Comparison of ENCODE assay signal across 17 mouse cellular contexts in the genomic region with DNA sequence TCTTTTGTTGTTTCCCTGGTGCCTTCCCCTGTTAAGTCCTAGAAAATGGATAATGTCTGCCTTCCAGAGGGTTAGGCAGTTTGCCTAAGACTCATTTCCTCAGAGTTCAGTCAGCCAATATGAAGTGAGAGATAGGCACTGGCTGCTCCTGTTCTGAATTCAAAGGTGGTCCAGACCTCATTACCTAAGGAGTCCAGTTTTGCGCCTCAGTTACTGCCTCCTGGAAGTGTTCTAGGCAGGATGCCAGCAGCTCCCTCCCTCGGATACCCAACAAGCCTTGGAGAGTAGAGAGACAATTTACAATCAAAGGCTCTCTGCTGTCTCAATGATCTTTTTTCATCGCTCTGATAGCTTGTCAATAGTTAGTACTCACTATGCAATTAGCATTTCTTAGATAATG. TPM values are rescaled to one million over a fixed set of nuclear protein-coding genes. Genes with fewer than 3 reads are reported as not detected.
DNase-seq lines count a peak whose midpoint lies in the region; ATAC-seq lines count a peak whose summit lies in the region.
"Had no signal": no experiment of that assay in that cellular context is flagged by ENCODE, and none has a peak within 500 bp of the region (broad histone marks: within the 10 kb centered on the region; RNA-seq: fewer than 3 reads in every experiment).

No protein-coding gene starts in this region.

- peak; percentile 33 to 59 for DNase-seq in heart, adult 18-20 months
- DNase-seq in heart, postnatal 25 days (ENCODE audit: low spot score): no peak
- DNase-seq in kidney, postnatal 14 days: peak; percentile 43
- peak; percentile 8 for DNase-seq in ovary, postnatal 36 days (ENCODE audit: low spot score)
- DNase-seq in ovary, adult 18-20 months (ENCODE audit: low spot score): no peak
- no peak for DNase-seq in layer of hippocampus, adult 11-12 months (ENCODE audit: low spot score)
- DNase-seq: cerebellum, adult 11 months; gastrocnemius, postnatal 36 days; liver, postnatal 0 days; spleen, adult 18-20 months; thymus, postnatal 14 days had no signal

- no peak overlapping the region for H3K4me3 ChIP-seq in kidney, embryonic 16.5 days (ENCODE audit: low read length)
- H3K4me3 ChIP-seq: embryonic facial prominence, embryonic 12.5 days; layer of hippocampus, adult 2 months; limb, embryonic 13.5 days; neural tube, embryonic 13.5 days; stomach, embryonic 15.5 days had no signal

- no peaks in the 10 kb centered on the region for H3K36me3 ChIP-seq in kidney, embryonic 16.5 days (ENCODE audit: insufficient read depth, low read length)
- H3K36me3 ChIP-seq: embryonic facial prominence, embryonic 12.5 days; limb, embryonic 13.5 days; neural tube, embryonic 13.5 days; stomach, embryonic 15.5 days had no signal

- H3K27ac ChIP-seq in kidney, embryonic 16.5 days (ENCODE audit: low read length): no peak overlapping the region
- H3K27ac ChIP-seq: embryonic facial prominence, embryonic 12.5 days; layer of hippocampus, adult 2 months; limb, embryonic 13.5 days; neural tube, embryonic 13.5 days; stomach, embryonic 15.5 days had no signal

- intact Hi-C loops in heart, postnatal 25 days (cut with DNase I): no loop called here

- no peak overlapping the region for H3K9ac ChIP-seq in kidney, embryonic 16.5 days (replicated peaks; ENCODE audit: low read length)
- H3K9ac ChIP-seq: embryonic facial prominence, embryonic 12.5 days; limb, embryonic 13.5 days; liver, postnatal 0 days; neural tube, embryonic 13.5 days; stomach, embryonic 15.5 days had no signal

- WGBS in kidney, embryonic 16.5 days: 55% methylated on average over 3 of the region's 3 CpGs

- H3K4me2 ChIP-seq in kidney, embryonic 16.5 days (replicated peaks; ENCODE audit: low read depth, low read length): no peak overlapping the region
- H3K4me2 ChIP-seq: embryonic facial prominence, embryonic 12.5 days; limb, embryonic 13.5 days; neural tube, embryonic 13.5 days; stomach, embryonic 15.5 days had no signal

- ATAC-seq in kidney, embryonic 16.5 days (ENCODE audit: low FRiP score, low TSS enrichment): no peak
- ATAC-seq: liver, postnatal 0 days had no signal

- peaks cover 7% of the 10 kb centered on the region; the same call in 1 of the 2 replicates for H3K9me3 ChIP-seq in kidney, embryonic 16.5 days (ENCODE audit: low read length)
- H3K9me3 ChIP-seq: embryonic facial prominence, embryonic 12.5 days; stomach, embryonic 15.5 days had no signal

- peaks cover 4% of the 10 kb centered on the region; the same call in 1 of the 2 replicates for H3K4me1 ChIP-seq in kidney, embryonic 16.5 days (ENCODE audit: insufficient read depth, low read length)
- H3K4me1 ChIP-seq: stomach, embryonic 15.5 days had no signal

- no peaks in the 10 kb centered on the region for H3K27me3 ChIP-seq in kidney, embryonic 16.5 days (ENCODE audit: insufficient read depth, low read length)
- H3K27me3 ChIP-seq: embryonic facial prominence, embryonic 12.5 days; limb, embryonic 13.5 days; stomach, embryonic 15.5 days had no signal

RNA-seq across cellular contexts. Expression of gene Fam174b, which starts 19.1 kb away (rescaled TPM):
- total RNA-seq in heart, adult 18-20 months (2021): 100 to 1,000 TPM; 187 to 201 TPM
- 100 to 1,000 TPM; 173 to 176 TPM for total RNA-seq in heart, postnatal 25 days (2021)
- polyA plus RNA-seq in kidney, embryonic 16.5 days (2015; fragmentation: Nextera tagmentation; extraction: Ambion mirVana): 41.2 and 42.0 TPM in 2 replicates

Comparison
In these comparisons a context has a peak if more than half of its experiments do, and no peak if none do; other contexts are left out.
1. DNase-seq: peak in heart, adult 18-20 months (2 of 2), kidney, postnatal 14 days (single experiment) and ovary, postnatal 36 days (single experiment); none in heart, postnatal 25 days (single experiment), ovary, adult 18-20 months (single experiment) and layer of hippocampus, adult 11-12 months (single experiment).